Mouse (Mus musculus): ENCODE results near the gene Kxd1. TPM values are rescaled to one million over a fixed set of nuclear protein-coding genes. Genes with fewer than 3 reads are reported as not detected.

Kxd1 gene
- polyA plus RNA-seq, 1 experiment from 2014 or later = 64.5 TPM

GRCm38 (mm10) chr8:70544200-70544687, 16.5 kb upstream of the Kxd1 start:
- no peak for ATAC-seq (replicated peaks; ENCODE audit: low FRiP score)
- Histone ChIP-seq H3K9ac (no peak overlapping the region), H3K36me3 (no peaks in the 10 kb centered on the region), H3K27ac (peak overlapping the region; percentile 5; the same call in 1 of the 2 replicates), H3K4me2 (no peak overlapping the region), H3K27me3 (no peaks in the 10 kb centered on the region), H3K9me3 (replicated peaks) (no peaks in the 10 kb centered on the region), H3K4me3 (replicated peaks) (no peak overlapping the region), H3K4me1 (peaks cover 50% of the 10 kb centered on the region)
- 80% methylated on average over 6 of the region's 6 CpGs for WGBS

DNA sequence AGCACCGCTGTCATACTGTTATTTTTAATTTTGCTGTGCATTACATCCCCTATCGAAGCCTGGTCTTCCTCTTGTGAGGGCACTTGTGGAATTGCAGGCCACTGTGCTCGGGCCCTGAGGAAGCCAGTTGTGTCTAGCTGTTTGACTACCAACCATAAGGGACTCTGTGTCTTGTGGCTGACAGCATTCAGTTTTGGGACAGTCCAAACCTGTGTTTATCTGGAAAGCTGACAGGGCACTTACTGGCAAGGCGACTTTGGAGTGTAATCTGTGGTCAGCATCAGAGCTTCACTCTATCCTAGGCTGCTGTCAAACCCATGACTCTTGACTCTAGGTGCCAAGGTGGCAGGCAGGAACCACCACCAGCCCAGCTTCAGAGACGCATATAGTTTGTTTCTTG, 13.3 kb upstream of the Kxd1 start:
- Histone ChIP-seq H3K4me1 (peaks cover 46% of the 10 kb centered on the region), H3K27ac (peak overlapping the region; percentile 99), H3K27me3 (no peaks in the 10 kb centered on the region), H3K9ac (peak overlapping the region; percentile 70; the same call in 1 of the 2 replicates), H3K4me2 (peak overlapping the region; percentile 84), H3K36me3 (peaks cover 12% of the 10 kb centered on the region), H3K9me3 (replicated peaks) (no peaks in the 10 kb centered on the region), H3K4me3 (replicated peaks) (peak overlapping the region; percentile 65)
- no peak for ATAC-seq (replicated peaks; ENCODE audit: low FRiP score)
- WGBS = 74% methylated on average over 5 of the region's 5 CpGs

GRCm38 (mm10) chr8:70540507-70541071, 12.8 kb upstream of the Kxd1 start:
- H3K27ac ChIP-seq = peak overlapping the region; percentile 99
- peak overlapping the region; percentile 65 for H3K4me3 ChIP-seq (replicated peaks)
- WGBS = 34% methylated on average over 7 of the region's 7 CpGs
- H3K27me3 ChIP-seq = no peaks in the 10 kb centered on the region
- no peak for ATAC-seq (replicated peaks; ENCODE audit: low FRiP score)
- H3K36me3 ChIP-seq = peaks cover 17% of the 10 kb centered on the region
- peak overlapping the region; percentile 70 for H3K9ac ChIP-seq
- H3K4me1 ChIP-seq = peaks cover 46% of the 10 kb centered on the region
- H3K4me2 ChIP-seq = peak overlapping the region; percentile 84
- H3K9me3 ChIP-seq (replicated peaks) = no peaks in the 10 kb centered on the region

DNA sequence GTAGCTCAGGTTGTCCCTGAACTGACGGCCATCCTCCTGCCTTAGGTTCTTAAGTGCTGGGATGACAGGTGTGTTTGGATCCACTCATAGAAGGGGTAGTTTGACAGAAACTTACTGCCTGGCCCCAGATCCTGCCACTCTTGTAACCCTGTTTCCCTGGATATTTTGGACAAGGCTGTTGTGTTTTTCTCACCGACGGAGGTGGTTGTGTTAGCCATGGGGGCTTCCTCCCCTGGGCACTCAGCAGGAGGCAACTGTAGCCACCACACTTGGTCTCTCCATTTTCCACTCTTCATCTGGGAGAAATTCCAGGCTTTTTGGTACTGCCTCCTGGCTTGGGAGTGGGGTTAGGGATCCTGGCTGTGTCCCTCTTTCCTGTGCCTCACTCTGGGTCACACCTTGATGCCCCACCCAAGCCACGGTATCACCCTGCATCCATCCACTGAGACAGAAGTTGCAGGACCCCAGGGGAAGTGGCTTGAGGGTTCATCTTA, 12.3 kb upstream of the Kxd1 start:
- Histone ChIP-seq H3K9me3 (replicated peaks) (no peaks in the 10 kb centered on the region), H3K27ac (peak overlapping the region; percentile 99), H3K27me3 (no peaks in the 10 kb centered on the region), H3K4me2 (peak overlapping the region; percentile 84), H3K4me3 (replicated peaks) (peak overlapping the region; percentile 65), H3K9ac (peak overlapping the region; percentile 70), H3K4me1 (peaks cover 43% of the 10 kb centered on the region), H3K36me3 (peaks cover 22% of the 10 kb centered on the region)
- WGBS = 13% methylated on average over 4 of the region's 4 CpGs
- ATAC-seq (replicated peaks; ENCODE audit: low FRiP score) = no peak

GRCm38 (mm10) chr8:70539077-70539813, 11.5 kb upstream of the Kxd1 start, which contains the start of gene Ell:
Ell (plus strand) TSS chr8:70539457.
- Histone ChIP-seq H3K36me3 (peaks cover 30% of the 10 kb centered on the region), H3K9me3 (replicated peaks) (no peaks in the 10 kb centered on the region), H3K9ac (peak within 1 kb of the TSS; percentile 70), H3K27me3 (no peaks in the 10 kb centered on the region), H3K4me3 (replicated peaks) (peak within 1 kb of the TSS; percentile 65), H3K27ac (peak within 1 kb of the TSS; percentile 99), H3K4me2 (peak within 1 kb of the TSS; percentile 84), H3K4me1 (peaks cover 39% of the 10 kb centered on the region)
- WGBS = under 1% methylated on average over 58 of the region's 58 CpGs
- ATAC-seq (replicated peaks; ENCODE audit: low FRiP score) = peak; percentile 91

- Histone ChIP-seq H3K4me2 (peak overlapping the region; percentile 84), H3K4me1 (peaks cover 34% of the 10 kb centered on the region), H3K4me3 (replicated peaks) (peak overlapping the region; percentile 65), H3K27ac (peak overlapping the region; percentile 99), H3K9me3 (replicated peaks) (no peaks in the 10 kb centered on the region), H3K9ac (peak overlapping the region; percentile 70), H3K36me3 (peaks cover 36% of the 10 kb centered on the region), H3K27me3 (no peaks in the 10 kb centered on the region)
- WGBS = under 1% methylated on average over 32 of the region's 32 CpGs
- peak; percentile 73 for ATAC-seq (replicated peaks; ENCODE audit: low FRiP score)
Observed at GRCm38 (mm10) chr8:70538633-70539076, 10.9 kb upstream of the Kxd1 start.

- peak overlapping the region; percentile 99 for H3K27ac ChIP-seq
- peak; percentile 19; the same call in 1 of the 2 replicates for ATAC-seq (replicated peaks; ENCODE audit: low FRiP score)
- no peaks in the 10 kb centered on the region for H3K9me3 ChIP-seq (replicated peaks)
- WGBS = 15% methylated on average over 24 of the region's 24 CpGs
- peaks cover 42% of the 10 kb centered on the region for H3K36me3 ChIP-seq
- H3K4me3 ChIP-seq (replicated peaks) = peak overlapping the region; percentile 65
- no peaks in the 10 kb centered on the region for H3K27me3 ChIP-seq
- peak overlapping the region; percentile 84 for H3K4me2 ChIP-seq
- peaks cover 29% of the 10 kb centered on the region for H3K4me1 ChIP-seq
- peak overlapping the region; percentile 49 for H3K9ac ChIP-seq
Observed at GRCm38 (mm10) chr8:70538024-70538579, 10.3 kb upstream of the Kxd1 start.

DNA sequence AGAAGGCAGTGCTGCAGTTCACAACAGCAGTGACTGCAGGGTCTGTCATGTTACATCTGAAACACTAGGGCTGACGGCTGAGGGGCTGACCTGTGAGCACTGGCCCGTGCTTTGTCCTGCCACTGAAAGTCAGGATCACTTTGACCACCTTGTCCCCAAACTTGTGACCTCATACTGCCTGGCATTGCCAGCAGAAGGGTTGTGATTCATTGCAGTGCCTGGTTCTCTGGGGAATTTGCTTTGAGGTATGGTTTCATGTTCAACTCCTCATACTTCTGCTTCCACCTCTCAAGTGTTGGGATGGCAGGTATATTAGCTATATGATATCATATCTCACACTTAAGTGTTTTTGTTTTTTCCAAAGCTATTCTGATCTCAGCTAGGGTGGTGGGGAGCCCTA, 7.9 kb upstream of the Kxd1 start:
- no peak for ATAC-seq (replicated peaks; ENCODE audit: low FRiP score)
- H3K4me1 ChIP-seq = peaks cover 12% of the 10 kb centered on the region
- H3K9me3 ChIP-seq (replicated peaks) = no peaks in the 10 kb centered on the region
- H3K36me3 ChIP-seq = peaks cover 66% of the 10 kb centered on the region
- H3K27me3 ChIP-seq = no peaks in the 10 kb centered on the region
- no peak overlapping the region for H3K4me3 ChIP-seq (replicated peaks)
- H3K9ac ChIP-seq = no peak overlapping the region
- H3K27ac ChIP-seq = no peak overlapping the region
- 75% methylated on average over 2 of the region's 2 CpGs for WGBS
- no peak overlapping the region for H3K4me2 ChIP-seq

- WGBS = 93% methylated on average over 3 of the region's 3 CpGs
- peaks cover 70% of the 10 kb centered on the region for H3K36me3 ChIP-seq
- no peak overlapping the region for H3K9ac ChIP-seq
- no peaks in the 10 kb centered on the region for H3K9me3 ChIP-seq (replicated peaks)
- no peak overlapping the region for H3K27ac ChIP-seq
- H3K4me2 ChIP-seq = no peak overlapping the region
- no peak overlapping the region for H3K4me3 ChIP-seq (replicated peaks)
- ATAC-seq (replicated peaks; ENCODE audit: low FRiP score) = no peak
- H3K27me3 ChIP-seq = no peaks in the 10 kb centered on the region
- H3K4me1 ChIP-seq = peaks cover 8% of the 10 kb centered on the region
Observed at GRCm38 (mm10) chr8:70535221-70535620, 7.5 kb upstream of the Kxd1 start.

DNA sequence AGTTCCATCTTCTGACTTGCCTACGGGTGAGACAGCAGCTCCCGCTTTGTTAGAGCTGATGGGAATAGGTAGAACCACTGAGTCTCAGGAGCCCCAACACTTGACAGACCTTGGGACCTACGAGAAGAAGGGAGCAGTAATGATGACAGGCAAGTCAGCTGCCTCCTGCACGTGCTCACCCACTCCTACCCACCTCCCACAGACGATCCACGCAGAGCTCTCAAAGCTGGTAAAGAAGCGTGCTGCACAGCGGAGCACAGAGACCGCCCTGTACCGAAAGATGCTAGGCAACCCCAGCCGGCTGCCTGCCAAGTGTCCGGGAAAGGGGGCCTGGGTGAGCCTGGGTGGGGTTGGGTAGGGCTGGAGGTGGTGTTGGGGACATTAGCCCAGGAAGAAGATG, 6.5 kb upstream of the Kxd1 start:
- WGBS = 93% methylated on average over 12 of the region's 12 CpGs

DNA sequence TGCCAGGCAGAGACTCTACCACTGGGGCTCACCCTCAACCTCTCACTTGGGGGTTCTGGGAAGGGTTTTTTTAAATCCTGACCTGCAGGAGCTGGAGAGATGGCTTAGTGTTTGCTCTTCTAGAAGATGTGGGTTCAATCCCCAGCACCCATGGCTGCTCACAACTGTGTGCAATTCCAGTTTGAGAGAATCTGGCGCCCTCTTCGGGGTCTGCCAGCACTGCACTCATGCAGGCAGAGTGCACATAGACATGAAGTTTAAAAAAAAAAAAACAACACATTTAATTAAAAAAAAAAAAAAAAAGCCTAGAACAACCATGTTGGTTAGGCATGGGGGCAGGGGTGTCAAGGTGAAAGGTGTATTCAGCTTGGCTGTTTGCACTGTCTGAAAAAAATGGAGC, 2.6 kb upstream of the Kxd1 start:
- H3K27me3 ChIP-seq = no peaks in the 10 kb centered on the region
- WGBS = 88% methylated on average over 2 of the region's 2 CpGs
- no peak overlapping the region for H3K4me2 ChIP-seq
- H3K4me1 ChIP-seq = peaks cover 31% of the 10 kb centered on the region
- H3K9me3 ChIP-seq (replicated peaks) = no peaks in the 10 kb centered on the region
- H3K36me3 ChIP-seq = peaks cover 58% of the 10 kb centered on the region
- H3K9ac ChIP-seq = no peak overlapping the region
- no peak for ATAC-seq (replicated peaks; ENCODE audit: low FRiP score)
- no peak overlapping the region for H3K4me3 ChIP-seq (replicated peaks)
- no peak overlapping the region for H3K27ac ChIP-seq

More for the DNA sequence above, 6.5 kb upstream of the Kxd1 start:
- H3K4me1 ChIP-seq = peaks cover 14% of the 10 kb centered on the region
- peaks cover 77% of the 10 kb centered on the region for H3K36me3 ChIP-seq
- ATAC-seq (replicated peaks; ENCODE audit: low FRiP score) = no peak
- H3K4me3 ChIP-seq (replicated peaks) = no peak overlapping the region
- H3K9me3 ChIP-seq (replicated peaks) = no peaks in the 10 kb centered on the region
- H3K27me3 ChIP-seq = no peaks in the 10 kb centered on the region
- no peak overlapping the region for H3K9ac ChIP-seq
- H3K4me2 ChIP-seq = no peak overlapping the region
- H3K27ac ChIP-seq = no peak overlapping the region

- no peak for ATAC-seq (replicated peaks; ENCODE audit: low FRiP score)
- H3K4me2 ChIP-seq = no peak overlapping the region
- no peak overlapping the region for H3K4me3 ChIP-seq (replicated peaks)
- H3K27ac ChIP-seq = no peak overlapping the region
- WGBS = 92% methylated on average over 3 of the region's 3 CpGs
- H3K36me3 ChIP-seq = peaks cover 52% of the 10 kb centered on the region
- H3K4me1 ChIP-seq = peaks cover 31% of the 10 kb centered on the region
- no peaks in the 10 kb centered on the region for H3K9me3 ChIP-seq (replicated peaks)
- H3K9ac ChIP-seq = no peak overlapping the region
- no peaks in the 10 kb centered on the region for H3K27me3 ChIP-seq
Observed at GRCm38 (mm10) chr8:70529741-70530161, 2.0 kb upstream of the Kxd1 start.
